Mouse (Mus musculus) gastrocnemius, postnatal 36 days (tissue): ENCODE data around the gene Phf1. TPM values are rescaled to one million over a fixed set of nuclear protein-coding genes. Genes with fewer than 3 reads are reported as not detected.
A peak's percentile ranks its signal among the peaks of the same experiment; 100 is the strongest.
"Not testable (repeated sequence)": the region's sequence is repeated elsewhere in the genome, so short reads cannot be mapped to it uniquely, and the experiment has no call there.

Source experiments
- DNase-seq, 2 experiments: peaks; one replicate each; pipeline ENCODE4 v3.0.0; 2022
- intact Hi-C: fragments of 180-260 bp; cut with DNase I; formaldehyde crosslinking; loops from one replicate; pipeline ENCODE4 v1.15.1; 2025
- long read RNA-seq, 2 experiments: library from polyadenylated mRNA; stranded (forward); transcript quantifications; one replicate each; pipeline ENCODE4 v2.0.0; 2021
- total RNA-seq, 2 experiments: library from RNA; stranded (reverse); gene quantifications; 2 replicates each; pipeline ENCODE4 v1.2.3; 2021

The Phf1 gene
- 1 to 10 TPM; 5.8 to 6.3 TPM for total RNA-seq
- long read RNA-seq, experiment 1, partial matches to known transcripts = 1 of 3 reads
- long read RNA-seq, experiment 1, other reads (novel, unspliced or antisense) = 1 of 3 reads
- long read RNA-seq, experiment 2, partial matches to known transcripts = 0 of 1 reads
- long read RNA-seq, experiment 2, other reads (novel, unspliced or antisense) = 0 of 1 reads

- intact Hi-C loops = loop anchor here (10.0 kb wide), 1 partner anchor 272 kb away; the partner anchor contains the start of gene Lemd2
Measured at GRCm38 (mm10) chr17:26932839-26933398, at the start of gene Phf1. Gene Phf1, plus strand, starts transcription at chr17:26933052.

GRCm38 (mm10) chr17:26883585-26883984, 49.3 kb upstream of the Phf1 start:
- DNase-seq = no peak
- intact Hi-C loops = no loop called here

More at GRCm38 (mm10) chr17:26932839-26933398, at the start of gene Phf1:
- DNase-seq = peak; percentile 97 to 98

- intact Hi-C loops = loop anchor here (5.0 kb wide), 3 partner anchors 208 to 423 kb away; no protein-coding TSS in a partner anchor
- peak; percentile 62 to 83 for DNase-seq
Measured at GRCm38 (mm10) chr17:26884995-26885926, 47.6 kb upstream of the Phf1 start.

- intact Hi-C loops = loop anchor here (2.0 to 5.0 kb wide), 4 partner anchors 89 to 424 kb away; no protein-coding TSS in a partner anchor
- DNase-seq = peak; percentile 72 to 76
Measured at GRCm38 (mm10) chr17:26886047-26886749, 46.7 kb upstream of the Phf1 start.

GRCm38 (mm10) chr17:26887926-26888325, 44.9 kb upstream of the Phf1 start:
- no peak for DNase-seq
- intact Hi-C loops = loop anchor here (2.0 to 5.0 kb wide), 4 partner anchors 91 to 426 kb away; no protein-coding TSS in a partner anchor

GRCm38 (mm10) chr17:26892635-26893375, 40.0 kb upstream of the Phf1 start:
- intact Hi-C loops = no loop called here
- no peak for DNase-seq

- intact Hi-C loops = no loop called here
- DNase-seq = no peak
Measured at GRCm38 (mm10) chr17:26893492-26893891, 39.4 kb upstream of the Phf1 start.

- intact Hi-C loops = no loop called here
- DNase-seq = no peak
Measured at GRCm38 (mm10) chr17:26894342-26894741, 38.5 kb upstream of the Phf1 start.

GRCm38 (mm10) chr17:26895578-26895977, 37.3 kb upstream of the Phf1 start:
- peak; percentile 50 to 70 for DNase-seq
- intact Hi-C loops = loop anchor here (5.0 kb wide), 1 partner anchor 52 kb away; no protein-coding TSS in a partner anchor

- no peak for DNase-seq
- intact Hi-C loops = no loop called here
Measured at GRCm38 (mm10) chr17:26900916-26901315, 31.9 kb upstream of the Phf1 start.

GRCm38 (mm10) chr17:26904320-26904719, 28.5 kb upstream of the Phf1 start:
- DNase-seq = no peak
- intact Hi-C loops = no loop called here

- DNase-seq, intact Hi-C loops: not testable (repeated sequence)
Measured at GRCm38 (mm10) chr17:26907506-26907905, 25.3 kb upstream of the Phf1 start.

- intact Hi-C loops = no loop called here
- DNase-seq = no peak
Measured at GRCm38 (mm10) chr17:26915248-26915647, 17.6 kb upstream of the Phf1 start.

- peak; percentile 99 to 100 for DNase-seq
- intact Hi-C loops = loop anchor here (2.0 kb wide), 1 partner anchor 56 kb away; the partner anchor contains the start of gene Zbtb9
Measured at GRCm38 (mm10) chr17:26916711-26917482, 16.0 kb upstream of the Phf1 start, which contains the start of gene Kifc5b. Gene Kifc5b, plus strand, starts transcription at chr17:26917091.

GRCm38 (mm10) chr17:26917560-26917959, 15.3 kb upstream of the Phf1 start:
- not testable (repeated sequence) for DNase-seq
- intact Hi-C loops = loop anchor here (2.0 kb wide), 1 partner anchor 55 kb away; the partner anchor contains the start of gene Zbtb9

- intact Hi-C loops = no loop called here
- DNase-seq = no peak
Measured at GRCm38 (mm10) chr17:26918343-26918742, 14.5 kb upstream of the Phf1 start.

- DNase-seq, intact Hi-C loops: not testable (repeated sequence)
Measured at GRCm38 (mm10) chr17:26919516-26919915, 13.3 kb upstream of the Phf1 start.

- DNase-seq, intact Hi-C loops: not testable (repeated sequence)
Measured at GRCm38 (mm10) chr17:26922368-26922767, 10.5 kb upstream of the Phf1 start.
